Mouse (Mus musculus) subcutaneous adipose tissue, adult 2 months (tissue): ENCODE data around the gene Fabp7. TPM values are rescaled to one million over a fixed set of nuclear protein-coding genes. Genes with fewer than 3 reads are reported as not detected.

Source experiments
- polyA plus RNA-seq: library from polyadenylated mRNA; depleted of rRNA; stranded (reverse); fragments of >200 nt; gene quantifications from 2 replicates; pipeline ENCODE4 v1.2.3, GENCODE M21; 2012; ENCODE audit warnings: low replicate concordance; rRNA removed

Gene Fabp7
- 0.14 and 0.26 TPM in 2 replicates for polyA plus RNA-seq

DNA sequence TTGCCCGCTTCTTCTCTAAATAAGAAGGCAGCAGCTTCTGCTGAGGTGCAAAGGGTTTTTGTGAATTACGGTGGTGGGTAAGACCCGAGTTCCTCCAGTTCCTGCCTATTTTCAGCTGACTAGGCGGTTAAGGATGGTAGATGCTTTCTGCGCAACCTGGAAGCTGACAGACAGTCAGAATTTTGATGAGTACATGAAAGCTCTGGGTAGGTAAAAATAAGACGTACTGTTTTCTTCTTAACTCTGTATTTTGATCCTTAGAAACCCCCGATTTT is at the start of gene Fabp7:
Fabp7 (plus strand) TSS at position 6 of the 275 bp plus-strand sequence.

GRCm38 (mm10) chr10:57794018-57794417 is 9.3 kb downstream of the Fabp7 start, which contains the start of gene Smpdl3a:
Smpdl3a (plus strand) TSS chr10:57794335.

Other genes with a start within 250 kb of the Fabp7 start
- gene Pkib, start 152.9 kb upstream of the Fabp7 start, polyA plus RNA-seq, result 0.60 and 1.3 TPM in 2 replicates
- gene Smpdl3a, start 9.5 kb downstream of the Fabp7 start, polyA plus RNA-seq, result 71.9 and 117 TPM in 2 replicates